Mouse (Mus musculus): ENCODE measurements around the gene Rab43.

DNA sequence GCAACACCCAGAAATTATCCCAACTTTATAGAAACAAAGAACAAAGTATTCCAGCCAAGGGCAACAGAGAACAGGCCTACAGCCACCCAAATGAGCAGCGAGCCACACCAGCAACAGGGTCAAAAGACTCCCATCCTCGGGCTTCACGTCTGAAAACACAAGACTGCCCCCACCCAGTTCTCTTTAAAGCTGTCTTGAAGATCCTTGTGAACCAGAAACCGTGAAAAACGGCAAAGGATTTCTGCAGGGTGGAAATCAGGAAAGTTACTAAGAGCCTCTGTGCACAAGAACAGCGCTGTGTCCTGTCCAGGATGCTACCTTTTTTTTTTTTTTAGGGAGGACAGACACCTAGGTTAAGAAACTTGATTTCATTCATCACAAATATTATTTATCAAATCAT, 1.7 kb downstream of the Rab43 start:
- TF ChIP-seq CTCF (IDR thresholded peaks at IDR 0.05; ENCODE audit: low read depth, low read length) (no peak), EP300 (IDR thresholded peaks at IDR 0.05; ENCODE audit: insufficient read depth, low read depth, low read length) (no peak), POLR2A (IDR thresholded peaks at IDR 0.05; ENCODE audit: insufficient read depth, low read length) (no peak)

All from ES-Bruce4 (cell line).